Mouse (Mus musculus): Measurements from ENCODE around the gene Gm45713.

DNA sequence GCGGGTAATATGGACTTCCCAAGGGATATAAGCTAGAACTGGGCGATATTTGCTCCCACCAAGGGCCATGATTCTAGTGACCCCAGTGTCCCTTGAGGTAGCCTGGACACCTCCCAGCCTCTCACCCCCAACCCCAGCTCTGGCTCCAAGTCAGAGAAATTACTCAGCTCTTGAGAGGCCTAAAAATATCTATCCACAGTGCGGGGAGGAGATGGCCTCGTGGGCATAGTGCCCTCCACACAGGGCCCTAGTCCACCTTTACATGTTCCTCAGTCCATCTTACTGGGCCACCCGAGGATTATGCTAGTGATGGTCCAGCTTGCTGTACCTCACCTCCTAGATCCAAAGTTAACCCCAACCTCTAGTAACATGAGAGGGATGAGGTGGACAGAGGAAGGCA, 28.8 kb upstream of the Gm45713 start:
- TF ChIP-seq POLR2A (IDR thresholded peaks at IDR 0.05; ENCODE audit: extremely low read depth, insufficient read depth, low read length) (peak; percentile 25; the same call in 1 of the 2 replicates), CTCF (IDR thresholded peaks at IDR 0.05; ENCODE audit: extremely low read depth, insufficient read depth, low read length) (no peak)
